Mouse (Mus musculus): Measurements from ENCODE around the gene Rc3h1. TPM values are rescaled to one million over a fixed set of nuclear protein-coding genes. Genes with fewer than 3 reads are reported as not detected.

Rc3h1 gene
- polyA plus RNA-seq, 2 experiments: 7.9 TPM

GRCm38 (mm10) chr1:161006471-161006870 is 100.3 kb downstream of the Rc3h1 start:
- H3K9ac ChIP-seq (ENCODE audit: low read depth, low read length, severe bottlenecking): no peak overlapping the region
- no peak overlapping the region for H3K27ac ChIP-seq (replicated peaks; ENCODE audit: low read depth, low read length)
- H3K27me3 ChIP-seq (ENCODE audit: control insufficient read depth, insufficient read depth, low read length): no peaks in the 10 kb centered on the region
- 82% methylated on average over 5 of the region's 5 CpGs for WGBS
- H3K4me1 ChIP-seq (ENCODE audit: control insufficient read depth, insufficient read depth, low read length): 0 out of 2 replicates have a peak, but pooled peaks cover 6% of the 10 kb centered on the region
- no peak overlapping the region for H3K4me2 ChIP-seq (replicated peaks; ENCODE audit: low read depth, low read length, severe bottlenecking)
- no peaks in the 10 kb centered on the region for H3K9me3 ChIP-seq (ENCODE audit: control insufficient read depth, low read length)
- DNase-seq (ENCODE audit: low spot score) (no peak), ATAC-seq (ENCODE audit: low FRiP score, low read depth) (no peak)
- peaks cover 7% of the 10 kb centered on the region; the same call in 1 of the 2 replicates for H3K36me3 ChIP-seq (ENCODE audit: control insufficient read depth, insufficient read depth, low read length)
- H3K4me3 ChIP-seq (replicated peaks; ENCODE audit: low read length): no peak overlapping the region
- TF ChIP-seq POLR2A (IDR thresholded peaks at IDR 0.05; ENCODE audit: borderline replicate concordance, extremely low read depth, insufficient read depth, insufficient read length): no peak

- no peak overlapping the region for H3K4me3 ChIP-seq (replicated peaks; ENCODE audit: low read length)
- DNase-seq (ENCODE audit: low spot score) (no peak), ATAC-seq (ENCODE audit: low FRiP score, low read depth) (no peak)
- no peak overlapping the region for H3K9ac ChIP-seq (ENCODE audit: low read depth, low read length, severe bottlenecking)
- no peak overlapping the region for H3K27ac ChIP-seq (replicated peaks; ENCODE audit: low read depth, low read length)
- H3K4me2 ChIP-seq (replicated peaks; ENCODE audit: low read depth, low read length, severe bottlenecking): no peak overlapping the region
- H3K27me3 ChIP-seq (ENCODE audit: control insufficient read depth, insufficient read depth, low read length): no peaks in the 10 kb centered on the region
- no peaks in the 10 kb centered on the region for H3K9me3 ChIP-seq (ENCODE audit: control insufficient read depth, low read length)
- no peak for TF ChIP-seq POLR2A (IDR thresholded peaks at IDR 0.05; ENCODE audit: borderline replicate concordance, extremely low read depth, insufficient read depth, insufficient read length)
- H3K36me3 ChIP-seq (ENCODE audit: control insufficient read depth, insufficient read depth, low read length): peaks cover 17% of the 10 kb centered on the region
- 0 out of 2 replicates have a peak, but pooled peaks cover 6% of the 10 kb centered on the region for H3K4me1 ChIP-seq (ENCODE audit: control insufficient read depth, insufficient read depth, low read length)
- WGBS: 94% methylated on average over 2 of the region's 2 CpGs
Observed at GRCm38 (mm10) chr1:161008038-161008437, 101.8 kb downstream of the Rc3h1 start.

GRCm38 (mm10) chr1:161010436-161010835 is 104.2 kb downstream of the Rc3h1 start:
- H3K27me3 ChIP-seq (ENCODE audit: control insufficient read depth, insufficient read depth, low read length): no peaks in the 10 kb centered on the region
- peak; percentile 60; the same call in 1 of the 2 replicates for ATAC-seq (ENCODE audit: low FRiP score, low read depth)
- peak; percentile 29 for DNase-seq (ENCODE audit: low spot score)
- H3K4me1 ChIP-seq (ENCODE audit: control insufficient read depth, insufficient read depth, low read length): 0 out of 2 replicates have a peak, but pooled peaks cover 6% of the 10 kb centered on the region
- WGBS: 54% methylated on average over 4 of the region's 4 CpGs
- no peak overlapping the region for H3K4me3 ChIP-seq (replicated peaks; ENCODE audit: low read length)
- H3K27ac ChIP-seq (replicated peaks; ENCODE audit: low read depth, low read length): no peak overlapping the region
- peaks cover 17% of the 10 kb centered on the region for H3K36me3 ChIP-seq (ENCODE audit: control insufficient read depth, insufficient read depth, low read length)
- no peak overlapping the region for H3K9ac ChIP-seq (ENCODE audit: low read depth, low read length, severe bottlenecking)
- H3K9me3 ChIP-seq (ENCODE audit: control insufficient read depth, low read length): no peaks in the 10 kb centered on the region
- no peak for TF ChIP-seq POLR2A (IDR thresholded peaks at IDR 0.05; ENCODE audit: borderline replicate concordance, extremely low read depth, insufficient read depth, insufficient read length)
- no peak overlapping the region for H3K4me2 ChIP-seq (replicated peaks; ENCODE audit: low read depth, low read length, severe bottlenecking)

GRCm38 (mm10) chr1:161016378-161016777 is 110.2 kb downstream of the Rc3h1 start:
- no peaks in the 10 kb centered on the region for H3K9me3 ChIP-seq (ENCODE audit: control insufficient read depth, low read length)
- H3K27me3 ChIP-seq (ENCODE audit: control insufficient read depth, insufficient read depth, low read length): no peaks in the 10 kb centered on the region
- peaks cover 51% of the 10 kb centered on the region for H3K36me3 ChIP-seq (ENCODE audit: control insufficient read depth, insufficient read depth, low read length)
- H3K9ac ChIP-seq (ENCODE audit: low read depth, low read length, severe bottlenecking): no peak overlapping the region
- H3K4me3 ChIP-seq (replicated peaks; ENCODE audit: low read length): no peak overlapping the region
- H3K27ac ChIP-seq (replicated peaks; ENCODE audit: low read depth, low read length): no peak overlapping the region
- H3K4me1 ChIP-seq (ENCODE audit: control insufficient read depth, insufficient read depth, low read length): 0 out of 2 replicates have a peak, but pooled peaks cover 1% of the 10 kb centered on the region
- 75% methylated on average over 2 of the region's 2 CpGs for WGBS
- no peak for ATAC-seq (ENCODE audit: low FRiP score, low read depth)
- no peak overlapping the region for H3K4me2 ChIP-seq (replicated peaks; ENCODE audit: low read depth, low read length, severe bottlenecking)
- TF ChIP-seq POLR2A (IDR thresholded peaks at IDR 0.05; ENCODE audit: borderline replicate concordance, extremely low read depth, insufficient read depth, insufficient read length): no peak
- no peak for DNase-seq (ENCODE audit: low spot score)

GRCm38 (mm10) chr1:161020051-161020450 is 113.8 kb downstream of the Rc3h1 start:
- H3K36me3 ChIP-seq (ENCODE audit: control insufficient read depth, insufficient read depth, low read length): peaks cover 37% of the 10 kb centered on the region
- H3K9ac ChIP-seq (ENCODE audit: low read depth, low read length, severe bottlenecking): no peak overlapping the region
- no peak overlapping the region for H3K4me3 ChIP-seq (replicated peaks; ENCODE audit: low read length)
- H3K27ac ChIP-seq (replicated peaks; ENCODE audit: low read depth, low read length): no peak overlapping the region
- H3K9me3 ChIP-seq (ENCODE audit: control insufficient read depth, low read length): no peaks in the 10 kb centered on the region
- no peak for ATAC-seq (ENCODE audit: low FRiP score, low read depth)
- WGBS: 95% methylated on average over 14 of the region's 14 CpGs
- no peaks in the 10 kb centered on the region for H3K4me1 ChIP-seq (ENCODE audit: control insufficient read depth, insufficient read depth, low read length)
- H3K4me2 ChIP-seq (replicated peaks; ENCODE audit: low read depth, low read length, severe bottlenecking): no peak overlapping the region
- H3K27me3 ChIP-seq (ENCODE audit: control insufficient read depth, insufficient read depth, low read length): no peaks in the 10 kb centered on the region
- no peak for TF ChIP-seq POLR2A (IDR thresholded peaks at IDR 0.05; ENCODE audit: borderline replicate concordance, extremely low read depth, insufficient read depth, insufficient read length)
- no peak for DNase-seq (ENCODE audit: low spot score)

Other genes with a start within 250 kb of the Rc3h1 start
- 12.7 and 13.3 TPM in 2 replicates for gene Rabgap1l, start 113.2 kb upstream of the Rc3h1 start, polyA plus RNA-seq (2012; rRNA removed)
- gene Rabgap1l, start 113.2 kb upstream of the Rc3h1 start, polyA plus RNA-seq (2014; fragmentation: Nextera tagmentation; extraction: Ambion mirVana): 19.3 and 21.5 TPM in 2 replicates
- gene Serpinc1, start 72.2 kb downstream of the Rc3h1 start, polyA plus RNA-seq (2012; rRNA removed): 4.9 and 7.5 TPM in 2 replicates
- gene Serpinc1, start 72.2 kb downstream of the Rc3h1 start, polyA plus RNA-seq (2014; fragmentation: Nextera tagmentation; extraction: Ambion mirVana): 3.3 and 6.2 TPM in 2 replicates
- gene Zbtb37, start 128.4 kb downstream of the Rc3h1 start, polyA plus RNA-seq (2012; rRNA removed): 5.2 and 5.4 TPM in 2 replicates
- 6.9 and 9.3 TPM in 2 replicates for gene Zbtb37, start 128.4 kb downstream of the Rc3h1 start, polyA plus RNA-seq (2014; fragmentation: Nextera tagmentation; extraction: Ambion mirVana)
- gene Dars2, start 164.2 kb downstream of the Rc3h1 start, polyA plus RNA-seq (2012; rRNA removed): 14.7 and 19.7 TPM in 2 replicates
- gene Dars2, start 164.2 kb downstream of the Rc3h1 start, polyA plus RNA-seq (2014; fragmentation: Nextera tagmentation; extraction: Ambion mirVana): 22.6 and 23.8 TPM in 2 replicates
- gene Cenpl, start 164.3 kb downstream of the Rc3h1 start, polyA plus RNA-seq (2012; rRNA removed): 13.1 and 13.3 TPM in 2 replicates
- 25.7 and 27.3 TPM in 2 replicates for gene Cenpl, start 164.3 kb downstream of the Rc3h1 start, polyA plus RNA-seq (2014; fragmentation: Nextera tagmentation; extraction: Ambion mirVana)
- gene Klhl20, start 225.1 kb downstream of the Rc3h1 start, polyA plus RNA-seq (2012; rRNA removed): 18.6 and 20.5 TPM in 2 replicates
- gene Klhl20, start 225.1 kb downstream of the Rc3h1 start, polyA plus RNA-seq (2014; fragmentation: Nextera tagmentation; extraction: Ambion mirVana): 19.3 and 20.6 TPM in 2 replicates
- gene Ankrd45, start 236.3 kb downstream of the Rc3h1 start, polyA plus RNA-seq (2012; rRNA removed): 1.5 and 2.1 TPM in 2 replicates
- 1.1 and 1.5 TPM in 2 replicates for gene Ankrd45, start 236.3 kb downstream of the Rc3h1 start, polyA plus RNA-seq (2014; fragmentation: Nextera tagmentation; extraction: Ambion mirVana)

All from limb, embryonic 14.5 days (tissue).